Comparison of ENCODE assay signal across 9 mouse cellular contexts in the genomic region with DNA sequence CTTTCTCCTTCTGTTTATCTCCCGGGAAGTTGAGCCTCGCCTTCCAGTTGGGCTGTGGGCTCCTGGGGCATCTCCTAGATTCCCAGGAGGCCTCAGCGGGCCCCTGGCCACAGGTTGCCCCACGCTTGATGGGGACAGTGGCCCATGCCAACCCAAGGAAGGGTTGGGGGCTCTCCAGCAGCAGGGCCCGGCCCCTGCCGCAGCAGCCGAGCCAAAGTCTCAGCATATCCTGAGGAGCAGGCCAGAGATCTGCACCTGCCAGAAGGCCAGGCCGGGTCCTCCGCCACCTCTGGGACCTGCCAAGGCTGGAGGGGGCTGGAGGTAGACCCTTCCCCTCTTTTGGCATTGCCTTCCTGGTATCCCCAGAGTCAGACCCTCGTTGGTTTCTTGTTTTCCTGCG. TPM values are rescaled to one million over a fixed set of nuclear protein-coding genes. Genes with fewer than 3 reads are reported as not detected.
A peak's percentile ranks its signal among the peaks of the same experiment; 100 is the strongest.
DNase-seq lines count a peak whose midpoint lies in the region; ATAC-seq and TF ChIP-seq lines count a peak whose summit lies in the region.
"Had no signal": no experiment of that assay in that cellular context is flagged by ENCODE, and none has a peak within 500 bp of the region (broad histone marks: within the 10 kb centered on the region; RNA-seq: fewer than 3 reads in every experiment).

No protein-coding gene starts in this region.

- no peaks in the 10 kb centered on the region for H3K36me3 ChIP-seq in heart, embryonic 10.5 days
- H3K36me3 ChIP-seq in ES-Bruce4 (ENCODE audit: control insufficient read depth, insufficient read depth, low read length, poor library complexity, severe bottlenecking): no peaks in the 10 kb centered on the region
- no peaks in the 10 kb centered on the region for H3K36me3 ChIP-seq in hindbrain, embryonic 10.5 days
- no peaks in the 10 kb centered on the region for H3K36me3 ChIP-seq in midbrain, embryonic 12.5 days

- TF ChIP-seq EP300 in ES-Bruce4 (IDR thresholded peaks at IDR 0.05; ENCODE audit: insufficient read depth, low read depth, low read length): no peak

- ATAC-seq in midbrain, embryonic 12.5 days (ENCODE audit: low FRiP score, low read depth): peak; percentile 19; the same call in 1 of the 2 replicates

- no peaks in the 10 kb centered on the region for H3K9me3 ChIP-seq in heart, embryonic 10.5 days
- H3K9me3 ChIP-seq in ES-Bruce4 (replicated peaks; ENCODE audit: control insufficient read depth, insufficient read depth, low read length, poor library complexity, severe bottlenecking): peaks cover 3% of the 10 kb centered on the region; the same call in 1 of the 2 replicates
- peaks cover 7% of the 10 kb centered on the region; the same call in 1 of the 2 replicates for H3K9me3 ChIP-seq in hindbrain, embryonic 10.5 days
- H3K9me3 ChIP-seq in midbrain, embryonic 12.5 days: no peaks in the 10 kb centered on the region

- H3K9ac ChIP-seq in ES-Bruce4 (ENCODE audit: low read depth, poor library complexity, severe bottlenecking): peak overlapping the region; percentile 86
- H3K9ac ChIP-seq in midbrain, embryonic 12.5 days (replicated peaks): peak overlapping the region; percentile 71

- intact Hi-C loops in heart, postnatal 14 days (cut with DNase I): no loop called here

- peaks cover 85% of the 10 kb centered on the region for H3K27me3 ChIP-seq in heart, embryonic 10.5 days (ENCODE audit: insufficient read depth, poor library complexity, severe bottlenecking)
- peaks cover 12% of the 10 kb centered on the region for H3K27me3 ChIP-seq in ES-Bruce4 (ENCODE audit: control insufficient read depth, insufficient read depth, low read length, poor library complexity, severe bottlenecking)
- H3K27me3 ChIP-seq in hindbrain, embryonic 10.5 days (ENCODE audit: insufficient read depth, poor library complexity, severe bottlenecking): peaks cover 68% of the 10 kb centered on the region
- peaks cover 69% of the 10 kb centered on the region for H3K27me3 ChIP-seq in midbrain, embryonic 12.5 days

- peaks cover 14% of the 10 kb centered on the region for H3K4me1 ChIP-seq in heart, embryonic 10.5 days
- H3K4me1 ChIP-seq in ES-Bruce4 (ENCODE audit: control insufficient read depth, insufficient read depth, low read length): no peaks in the 10 kb centered on the region
- peaks cover 29% of the 10 kb centered on the region for H3K4me1 ChIP-seq in hindbrain, embryonic 10.5 days (replicated peaks)
- H3K4me1 ChIP-seq in midbrain, embryonic 12.5 days: peaks cover 18% of the 10 kb centered on the region

- TF ChIP-seq POLR2A in ES-Bruce4 (IDR thresholded peaks at IDR 0.05; ENCODE audit: insufficient read depth, low read length): no peak

- DNase-seq in heart, embryonic 10.5 days (ENCODE audit: low spot score): no peak
- no peak for DNase-seq in heart, postnatal 14 days
- DNase-seq in hindbrain, embryonic 10.5 days (ENCODE audit: low spot score): no peak
- no peak for DNase-seq in thymus, postnatal 0 days (ENCODE audit: low spot score)
- DNase-seq in gastrocnemius, postnatal 10 days: no peak
- no peak for DNase-seq in urinary bladder, postnatal 25 days (ENCODE audit: low spot score)

- peak overlapping the region; percentile 64 for H3K4me3 ChIP-seq in heart, embryonic 10.5 days
- peak overlapping the region; percentile 57 for H3K4me3 ChIP-seq in ES-Bruce4 (ENCODE audit: low read depth, low read length)
- peak overlapping the region; percentile 61 for H3K4me3 ChIP-seq in hindbrain, embryonic 10.5 days
- H3K4me3 ChIP-seq in midbrain, embryonic 12.5 days: peak overlapping the region; percentile 62

- H3K27ac ChIP-seq in heart, embryonic 10.5 days: no peak overlapping the region
- H3K27ac ChIP-seq in ES-Bruce4 (ENCODE audit: insufficient read depth, low read length): no peak overlapping the region
- H3K27ac ChIP-seq in hindbrain, embryonic 10.5 days: 0 out of 2 replicates have a peak overlapping the region, but pooled peaks have one; percentile 75
- no peak overlapping the region for H3K27ac ChIP-seq in midbrain, embryonic 12.5 days (replicated peaks)

- TF ChIP-seq CTCF in ES-Bruce4 (IDR thresholded peaks at IDR 0.05; ENCODE audit: low read depth, low read length): no peak

- H3K4me2 ChIP-seq in midbrain, embryonic 12.5 days (replicated peaks): peak overlapping the region; percentile 78

- 1% methylated on average over 11 of the region's 11 CpGs for WGBS in heart, embryonic 10.5 days
- WGBS in hindbrain, embryonic 10.5 days: 3% methylated on average over 11 of the region's 11 CpGs
- 1% methylated on average over 11 of the region's 11 CpGs for WGBS in midbrain, embryonic 12.5 days

RNA-seq across cellular contexts. Expression of gene Jph3, which starts 1.6 kb away (rescaled TPM):
- polyA plus RNA-seq in heart, embryonic 10.5 days (2016; fragmentation: Nextera tagmentation; extraction: Ambion mirVana): 0.74 and 1.4 TPM in 2 replicates
- total RNA-seq in heart, postnatal 14 days (2021): not detected
- polyA plus RNA-seq in ES-Bruce4 (2011; ENCODE audit: insufficient read depth, insufficient read length, low read depth, missing spikeins): 1.4 and 1.8 TPM in 2 replicates
- 10.1 and 22.4 TPM in 2 replicates for polyA plus RNA-seq in hindbrain, embryonic 10.5 days (2016; fragmentation: Nextera tagmentation; extraction: Ambion mirVana)
- polyA plus RNA-seq in midbrain, embryonic 12.5 days (2016; fragmentation: Nextera tagmentation; extraction: Ambion mirVana): 35.8 and 39.1 TPM in 2 replicates
- 0.04 TPM in 1 of 2 replicates, not detected in the other for polyA plus RNA-seq in thymus, postnatal 0 days (2015; fragmentation: Nextera tagmentation; extraction: Ambion mirVana)
- under 1 TPM; 0.14 to 0.16 TPM for total RNA-seq in gastrocnemius, postnatal 10 days (2021)
- total RNA-seq: hematopoietic stem cell, adult 5-6 weeks had no signal
